Mouse (Mus musculus) brain, embryonic 14.5 days (tissue): ENCODE measurements at regions not wholly inside any gene's neighbourhood (a gene's known extent, or its start where the extent isn't known, plus 50 kb on each side); places are given as distances from the start of the nearest gene placed in this dataset.

Experiments used
- CTCF ChIP-seq: fragments of 200-500 bp; IDR thresholded peaks from 2 replicates; pipeline ENCODE4 v1.5.1; 2012; ENCODE audit warnings: inconsistent platforms, mild to moderate bottlenecking, moderate library complexity, borderline replicate concordance; ENCODE audit not compliant: insufficient read depth, insufficient read length; ENCODE audit errors: extremely low read depth
- POLR2A ChIP-seq: fragments of 200-500 bp; IDR thresholded peaks from 2 replicates; pipeline ENCODE4 v1.6.1; 2012; ENCODE audit warnings: mild to moderate bottlenecking, inconsistent platforms, borderline replicate concordance; ENCODE audit not compliant: poor library complexity, insufficient read depth, insufficient read length, severe bottlenecking; ENCODE audit errors: extremely low read depth

GRCm38 (mm10) chr2:169501736-169502340 is 85.7 kb downstream of the Gm11011 start:
- TF ChIP-seq POLR2A = no peak
- TF ChIP-seq CTCF = no peak
